Mouse (Mus musculus): ENCODE data around the gene Sytl1. TPM values are rescaled to one million over a fixed set of nuclear protein-coding genes. Genes with fewer than 3 reads are reported as not detected.

The Sytl1 gene
- polyA plus RNA-seq, 1 experiment from 2014 or later = 1.5 TPM

GRCm38 (mm10) chr4:133210788-133211390 lies 52.0 kb downstream of the Sytl1 start:
- H3K4me2 ChIP-seq (replicated peaks; ENCODE audit: low read depth, low read length) = no peak overlapping the region
- peaks cover 9% of the 10 kb centered on the region for H3K27me3 ChIP-seq (ENCODE audit: insufficient read depth, low read length)
- ATAC-seq (ENCODE audit: low FRiP score, low TSS enrichment) = no peak
- H3K27ac ChIP-seq (ENCODE audit: low read length) = no peak overlapping the region
- H3K9ac ChIP-seq (replicated peaks; ENCODE audit: low read length) = no peak overlapping the region
- no peak overlapping the region for H3K4me3 ChIP-seq (ENCODE audit: low read length)
- H3K9me3 ChIP-seq (ENCODE audit: low read length) = no peaks in the 10 kb centered on the region
- no peaks in the 10 kb centered on the region for H3K36me3 ChIP-seq (ENCODE audit: insufficient read depth, low read length)
- peaks cover 20% of the 10 kb centered on the region for H3K4me1 ChIP-seq (ENCODE audit: insufficient read depth, low read length)
- WGBS = 95% methylated on average over 19 of the region's 19 CpGs

DNA sequence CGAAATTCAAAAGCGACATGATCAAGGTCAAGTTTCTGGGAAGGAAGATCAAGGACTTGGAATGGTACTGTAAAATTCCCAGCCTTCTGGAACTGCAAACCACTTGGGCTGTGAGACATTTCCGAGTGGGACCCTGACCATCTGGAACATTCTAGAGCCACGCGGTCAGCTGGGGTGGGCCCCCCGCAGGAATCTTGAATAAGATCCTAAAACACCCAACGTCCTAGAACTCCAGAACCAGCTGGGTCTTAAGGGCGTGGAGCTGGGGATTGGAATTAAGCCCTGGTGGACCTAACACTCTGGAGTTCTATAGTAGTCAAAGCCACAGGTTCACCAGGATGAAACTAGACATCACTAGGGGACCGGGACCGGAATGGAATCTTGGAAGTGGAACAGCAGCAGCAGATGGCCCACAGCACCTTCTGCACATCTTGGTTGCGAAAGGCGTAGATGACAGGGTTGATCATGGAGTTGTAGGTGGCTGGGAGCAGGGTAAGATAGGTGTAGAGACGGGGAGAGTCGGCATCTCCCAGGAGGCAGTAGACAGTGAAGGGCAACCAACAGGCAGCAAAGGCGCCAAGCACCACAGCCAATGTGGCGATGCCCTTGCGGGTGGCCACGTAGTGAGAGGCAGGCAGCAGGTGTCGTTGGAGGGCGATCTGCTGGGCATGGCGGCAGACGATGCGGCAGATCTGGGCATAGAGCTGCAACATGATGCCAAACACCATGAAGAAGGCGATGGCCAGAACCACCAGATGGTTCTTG lies 52.7 kb downstream of the Sytl1 start:
- Histone ChIP-seq H3K4me1 (ENCODE audit: insufficient read depth, low read length) (peaks cover 21% of the 10 kb centered on the region), H3K9ac (replicated peaks; ENCODE audit: low read length) (no peak overlapping the region), H3K4me3 (ENCODE audit: low read length) (no peak overlapping the region), H3K27me3 (ENCODE audit: insufficient read depth, low read length) (peaks cover 9% of the 10 kb centered on the region), H3K36me3 (ENCODE audit: insufficient read depth, low read length) (no peaks in the 10 kb centered on the region), H3K9me3 (ENCODE audit: low read length) (no peaks in the 10 kb centered on the region), H3K4me2 (replicated peaks; ENCODE audit: low read depth, low read length) (no peak overlapping the region), H3K27ac (ENCODE audit: low read length) (no peak overlapping the region)
- no peak for ATAC-seq (ENCODE audit: low FRiP score, low TSS enrichment)
- 89% methylated on average over 24 of the region's 24 CpGs for WGBS

GRCm38 (mm10) chr4:133209366-133209765 lies 53.5 kb downstream of the Sytl1 start:
- no peak overlapping the region for H3K4me3 ChIP-seq (ENCODE audit: low read length)
- H3K36me3 ChIP-seq (ENCODE audit: insufficient read depth, low read length) = no peaks in the 10 kb centered on the region
- H3K4me1 ChIP-seq (ENCODE audit: insufficient read depth, low read length) = peaks cover 29% of the 10 kb centered on the region
- 8% methylated on average over 11 of the region's 11 CpGs for WGBS
- peak; percentile 28; the same call in 1 of the 2 replicates for ATAC-seq (ENCODE audit: low FRiP score, low TSS enrichment)
- peaks cover 8% of the 10 kb centered on the region for H3K27me3 ChIP-seq (ENCODE audit: insufficient read depth, low read length)
- H3K9me3 ChIP-seq (ENCODE audit: low read length) = no peaks in the 10 kb centered on the region
- no peak overlapping the region for H3K27ac ChIP-seq (ENCODE audit: low read length)
- H3K4me2 ChIP-seq (replicated peaks; ENCODE audit: low read depth, low read length) = no peak overlapping the region
- H3K9ac ChIP-seq (replicated peaks; ENCODE audit: low read length) = no peak overlapping the region

DNA sequence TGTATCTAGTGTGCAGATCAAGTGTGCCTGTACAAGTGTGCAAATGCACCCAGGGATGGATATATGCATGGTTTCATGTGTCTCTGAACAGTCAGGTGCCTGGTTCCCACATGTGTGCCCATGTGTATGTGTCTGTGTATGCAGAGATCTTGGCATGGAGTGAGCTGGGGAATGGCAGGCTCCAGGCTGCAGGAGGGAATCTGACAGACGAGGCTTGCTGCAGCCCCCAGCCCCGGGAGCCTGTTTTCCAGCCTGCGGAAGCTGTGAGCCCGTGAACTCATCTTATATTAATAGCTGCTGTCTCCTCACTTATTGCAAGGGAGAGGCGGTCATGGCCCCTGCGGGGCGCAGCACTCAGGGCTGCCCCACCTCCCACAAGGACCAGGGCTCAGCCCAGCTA lies 58.5 kb downstream of the Sytl1 start:
- Histone ChIP-seq H3K4me3 (ENCODE audit: low read length) (no peak overlapping the region), H3K36me3 (ENCODE audit: insufficient read depth, low read length) (no peaks in the 10 kb centered on the region), H3K4me1 (ENCODE audit: insufficient read depth, low read length) (peaks cover 30% of the 10 kb centered on the region), H3K27me3 (ENCODE audit: insufficient read depth, low read length) (no peaks in the 10 kb centered on the region), H3K4me2 (replicated peaks; ENCODE audit: low read depth, low read length) (no peak overlapping the region), H3K9me3 (ENCODE audit: low read length) (no peaks in the 10 kb centered on the region), H3K9ac (replicated peaks; ENCODE audit: low read length) (peak overlapping the region; percentile 35), H3K27ac (ENCODE audit: low read length) (peak overlapping the region; percentile 15; the same call in 1 of the 2 replicates)
- no peak for ATAC-seq (ENCODE audit: low FRiP score, low TSS enrichment)
- WGBS = 17% methylated on average over 7 of the region's 7 CpGs

GRCm38 (mm10) chr4:133203591-133203990 lies 59.3 kb downstream of the Sytl1 start:
- Histone ChIP-seq H3K9ac (replicated peaks; ENCODE audit: low read length) (no peak overlapping the region), H3K4me1 (ENCODE audit: insufficient read depth, low read length) (peaks cover 38% of the 10 kb centered on the region), H3K4me2 (replicated peaks; ENCODE audit: low read depth, low read length) (no peak overlapping the region), H3K36me3 (ENCODE audit: insufficient read depth, low read length) (no peaks in the 10 kb centered on the region), H3K4me3 (ENCODE audit: low read length) (no peak overlapping the region), H3K9me3 (ENCODE audit: low read length) (no peaks in the 10 kb centered on the region), H3K27ac (ENCODE audit: low read length) (no peak overlapping the region), H3K27me3 (ENCODE audit: insufficient read depth, low read length) (no peaks in the 10 kb centered on the region)
- WGBS = 76% methylated on average over 3 of the region's 3 CpGs
- no peak for ATAC-seq (ENCODE audit: low FRiP score, low TSS enrichment)

Other genes starting within 250 kb of the Sytl1 start
- 77.4 and 102 TPM in 2 replicates for gene Wasf2, start 132.6 kb downstream of the Sytl1 start, polyA plus RNA-seq (2015; fragmentation: Nextera tagmentation; extraction: Ambion mirVana)
- 13.2 and 16.8 TPM in 2 replicates for gene Cd164l2, start 51.0 kb downstream of the Sytl1 start, polyA plus RNA-seq (2015; fragmentation: Nextera tagmentation; extraction: Ambion mirVana)
- gene Gpr3, start 50.6 kb downstream of the Sytl1 start, polyA plus RNA-seq (2015; fragmentation: Nextera tagmentation; extraction: Ambion mirVana) = 0.10 and 0.15 TPM in 2 replicates
- gene Map3k6, start 22.3 kb downstream of the Sytl1 start, polyA plus RNA-seq (2015; fragmentation: Nextera tagmentation; extraction: Ambion mirVana) = 3.8 TPM in 2 replicates
- 90.4 and 97.7 TPM in 2 replicates for gene Tmem222, start 14.7 kb upstream of the Sytl1 start, polyA plus RNA-seq (2015; fragmentation: Nextera tagmentation; extraction: Ambion mirVana)
- gene Wdtc1, start 90.4 kb upstream of the Sytl1 start, polyA plus RNA-seq (2015; fragmentation: Nextera tagmentation; extraction: Ambion mirVana) = 12.9 and 14.4 TPM in 2 replicates
- gene Slc9a1, start 106.6 kb upstream of the Sytl1 start, polyA plus RNA-seq (2015; fragmentation: Nextera tagmentation; extraction: Ambion mirVana) = 9.5 and 10.7 TPM in 2 replicates
- 1.6 TPM in 2 replicates for gene Tent5b, start 217.0 kb upstream of the Sytl1 start, polyA plus RNA-seq (2015; fragmentation: Nextera tagmentation; extraction: Ambion mirVana)
- gene Trnp1, start 235.4 kb upstream of the Sytl1 start, polyA plus RNA-seq (2015; fragmentation: Nextera tagmentation; extraction: Ambion mirVana) = 0.41 and 0.75 TPM in 2 replicates